Comparison of ENCODE assay signal across 8 mouse cellular contexts in genomic region chr8:84654597-84654996, GRCm38 (mm10). TPM values are rescaled to one million over a fixed set of nuclear protein-coding genes. Genes with fewer than 3 reads are reported as not detected.
A peak's percentile ranks its signal among the peaks of the same experiment; 100 is the strongest.
DNase-seq lines count a peak whose midpoint lies in the region; ATAC-seq and TF ChIP-seq lines count a peak whose summit lies in the region.

No protein-coding gene starts in this region.

- no peaks in the 10 kb centered on the region for H3K36me3 ChIP-seq in kidney, embryonic 15.5 days
- peaks cover 17% of the 10 kb centered on the region for H3K36me3 ChIP-seq in ES-Bruce4 (ENCODE audit: control insufficient read depth, insufficient read depth, low read length, poor library complexity, severe bottlenecking)
- H3K36me3 ChIP-seq in forebrain, embryonic 12.5 days (replicated peaks) = no peaks in the 10 kb centered on the region
- no peaks in the 10 kb centered on the region for H3K36me3 ChIP-seq in limb, embryonic 13.5 days

- H3K4me2 ChIP-seq in kidney, embryonic 15.5 days = no peak overlapping the region; the same call in 1 of the 2 replicates
- no peak overlapping the region for H3K4me2 ChIP-seq in forebrain, embryonic 12.5 days
- peak overlapping the region; percentile 76 for H3K4me2 ChIP-seq in limb, embryonic 13.5 days (replicated peaks)

- H3K9ac ChIP-seq in kidney, embryonic 15.5 days = no peak overlapping the region
- peak overlapping the region; percentile 98 for H3K9ac ChIP-seq in ES-Bruce4 (ENCODE audit: low read depth, poor library complexity, severe bottlenecking)
- no peak overlapping the region for H3K9ac ChIP-seq in forebrain, embryonic 12.5 days
- no peak overlapping the region for H3K9ac ChIP-seq in limb, embryonic 13.5 days

- H3K4me1 ChIP-seq in kidney, embryonic 15.5 days = peaks cover 56% of the 10 kb centered on the region
- H3K4me1 ChIP-seq in ES-Bruce4 (ENCODE audit: control insufficient read depth, insufficient read depth, low read length) = peaks cover 3% of the 10 kb centered on the region
- peaks cover 42% of the 10 kb centered on the region for H3K4me1 ChIP-seq in forebrain, embryonic 12.5 days
- H3K4me1 ChIP-seq in limb, embryonic 13.5 days = peaks cover 69% of the 10 kb centered on the region

- no peaks in the 10 kb centered on the region for H3K27me3 ChIP-seq in kidney, embryonic 15.5 days
- H3K27me3 ChIP-seq in ES-Bruce4 (ENCODE audit: control insufficient read depth, insufficient read depth, low read length, poor library complexity, severe bottlenecking) = no peaks in the 10 kb centered on the region
- 0 out of 2 replicates have a peak, but pooled peaks cover 5% of the 10 kb centered on the region for H3K27me3 ChIP-seq in forebrain, embryonic 12.5 days
- H3K27me3 ChIP-seq in limb, embryonic 13.5 days = no peaks in the 10 kb centered on the region

- 0 out of 2 replicates have a peak, but pooled peaks have one; percentile 17 for TF ChIP-seq EP300 in ES-Bruce4 (IDR thresholded peaks at IDR 0.05; ENCODE audit: insufficient read depth, low read depth, low read length)

- 0 out of 2 replicates have a peak overlapping the region, but pooled peaks have one; percentile 48 for H3K4me3 ChIP-seq in kidney, embryonic 15.5 days (replicated peaks)
- H3K4me3 ChIP-seq in ES-Bruce4 (ENCODE audit: low read depth, low read length) = peak overlapping the region; percentile 79
- H3K4me3 ChIP-seq in forebrain, embryonic 12.5 days (replicated peaks) = no peak overlapping the region
- H3K4me3 ChIP-seq in limb, embryonic 13.5 days = 0 out of 2 replicates have a peak overlapping the region, but pooled peaks have one; percentile 42

- TF ChIP-seq CTCF in ES-Bruce4 (IDR thresholded peaks at IDR 0.05; ENCODE audit: low read depth, low read length) = peak; percentile 57

- no peaks in the 10 kb centered on the region for H3K9me3 ChIP-seq in kidney, embryonic 15.5 days (replicated peaks)
- H3K9me3 ChIP-seq in ES-Bruce4 (replicated peaks; ENCODE audit: control insufficient read depth, insufficient read depth, low read length, poor library complexity, severe bottlenecking) = no peaks in the 10 kb centered on the region
- no peaks in the 10 kb centered on the region for H3K9me3 ChIP-seq in forebrain, embryonic 12.5 days
- no peaks in the 10 kb centered on the region for H3K9me3 ChIP-seq in limb, embryonic 13.5 days

- WGBS in kidney, embryonic 15.5 days = 43% methylated on average over 4 of the region's 4 CpGs
- WGBS in forebrain, embryonic 12.5 days = 42% methylated on average over 4 of the region's 4 CpGs
- WGBS in limb, embryonic 13.5 days = 38% methylated on average over 4 of the region's 4 CpGs

- no peak for TF ChIP-seq POLR2A in ES-Bruce4 (IDR thresholded peaks at IDR 0.05; ENCODE audit: insufficient read depth, low read length)

- H3K27ac ChIP-seq in kidney, embryonic 15.5 days = peak overlapping the region; percentile 97
- H3K27ac ChIP-seq in ES-Bruce4 (ENCODE audit: insufficient read depth, low read length) = peak overlapping the region; percentile 98
- peak overlapping the region; percentile 88 for H3K27ac ChIP-seq in forebrain, embryonic 12.5 days
- H3K27ac ChIP-seq in limb, embryonic 13.5 days = peak overlapping the region; percentile 99

- no peak for DNase-seq in kidney, adult 9 months
- no peak for DNase-seq in cerebellum, adult 9-10 months
- no peak for DNase-seq in layer of hippocampus, postnatal 36 days
- no peak for DNase-seq in adrenal gland, postnatal 14 days

- ATAC-seq in kidney, embryonic 15.5 days (replicated peaks; ENCODE audit: low FRiP score) = no peak
- no peak for ATAC-seq in forebrain, embryonic 12.5 days (ENCODE audit: low FRiP score)
- no peak for ATAC-seq in limb, embryonic 13.5 days (ENCODE audit: low FRiP score, low read depth)

RNA-seq across cellular contexts. Expression of gene Ier2, which starts 8.1 kb away (rescaled TPM):
- polyA plus RNA-seq in kidney, embryonic 15.5 days (2015; fragmentation: Nextera tagmentation; extraction: Ambion mirVana) = 73.4 and 80.3 TPM in 2 replicates
- polyA plus RNA-seq in ES-Bruce4 (2011; ENCODE audit: insufficient read depth, insufficient read length, low read depth, missing spikeins) = 42.8 and 44.8 TPM in 2 replicates
- 53.7 and 62.2 TPM in 2 replicates for polyA plus RNA-seq in forebrain, embryonic 12.5 days (2016; fragmentation: Nextera tagmentation; extraction: Ambion mirVana)
- 71.9 and 73.0 TPM in 2 replicates for polyA plus RNA-seq in limb, embryonic 13.5 days (2015; fragmentation: Nextera tagmentation; extraction: Ambion mirVana)
- total RNA-seq in layer of hippocampus, postnatal 36 days (2021) = 1 to 10 TPM; 7.2 to 7.6 TPM
- 45.5 and 55.7 TPM in 2 replicates for total RNA-seq in adrenal gland, postnatal 14 days (2021)

RNA-seq across cellular contexts. Expression of gene Trmt1, which starts 31.5 kb away (rescaled TPM):
- 68.7 and 73.8 TPM in 2 replicates for polyA plus RNA-seq in kidney, embryonic 15.5 days (2015; fragmentation: Nextera tagmentation; extraction: Ambion mirVana)
- 77.6 and 79.8 TPM in 2 replicates for polyA plus RNA-seq in ES-Bruce4 (2011; ENCODE audit: insufficient read depth, insufficient read length, low read depth, missing spikeins)
- 55.4 and 59.6 TPM in 2 replicates for polyA plus RNA-seq in forebrain, embryonic 12.5 days (2016; fragmentation: Nextera tagmentation; extraction: Ambion mirVana)
- polyA plus RNA-seq in limb, embryonic 13.5 days (2015; fragmentation: Nextera tagmentation; extraction: Ambion mirVana) = 70.8 and 72.7 TPM in 2 replicates
- total RNA-seq in layer of hippocampus, postnatal 36 days (2021) = 100 to 1,000 TPM in 1 of 2 experiments, 10 to 100 TPM in 1; 95.2 to 115 TPM
- 62.2 and 67.9 TPM in 2 replicates for total RNA-seq in adrenal gland, postnatal 14 days (2021)

RNA-seq across cellular contexts. Expression of gene Nacc1, which starts 33.1 kb away (rescaled TPM):
- 23.9 and 25.6 TPM in 2 replicates for polyA plus RNA-seq in kidney, embryonic 15.5 days (2015; fragmentation: Nextera tagmentation; extraction: Ambion mirVana)
- polyA plus RNA-seq in ES-Bruce4 (2011; ENCODE audit: insufficient read depth, insufficient read length, low read depth, missing spikeins) = 89.7 and 97.9 TPM in 2 replicates
- polyA plus RNA-seq in forebrain, embryonic 12.5 days (2016; fragmentation: Nextera tagmentation; extraction: Ambion mirVana) = 22.8 and 26.6 TPM in 2 replicates
- polyA plus RNA-seq in limb, embryonic 13.5 days (2015; fragmentation: Nextera tagmentation; extraction: Ambion mirVana) = 15.0 and 15.2 TPM in 2 replicates
- total RNA-seq in layer of hippocampus, postnatal 36 days (2021) = 10 to 100 TPM; 85.9 to 92.2 TPM
- total RNA-seq in adrenal gland, postnatal 14 days (2021) = 68.3 and 68.8 TPM in 2 replicates

RNA-seq across cellular contexts. Expression of gene Lyl1, which starts 46.7 kb away (rescaled TPM):
- 7.6 and 7.8 TPM in 2 replicates for polyA plus RNA-seq in kidney, embryonic 15.5 days (2015; fragmentation: Nextera tagmentation; extraction: Ambion mirVana)
- polyA plus RNA-seq in ES-Bruce4 (2011; ENCODE audit: insufficient read depth, insufficient read length, low read depth, missing spikeins) = not detected in 2 replicates
- 3.1 and 3.9 TPM in 2 replicates for polyA plus RNA-seq in forebrain, embryonic 12.5 days (2016; fragmentation: Nextera tagmentation; extraction: Ambion mirVana)
- 4.1 and 4.9 TPM in 2 replicates for polyA plus RNA-seq in limb, embryonic 13.5 days (2015; fragmentation: Nextera tagmentation; extraction: Ambion mirVana)
- 1 to 10 TPM; 1.2 to 2.0 TPM for total RNA-seq in layer of hippocampus, postnatal 36 days (2021)
- total RNA-seq in adrenal gland, postnatal 14 days (2021) = 4.2 and 9.4 TPM in 2 replicates
